Mouse (Mus musculus): ENCODE results near the gene Gulp1.

GRCm38 (mm10) chr1:44552371-44552841 lies 1.1 kb downstream of the Gulp1 start:
- no peak for TF ChIP-seq CTCF (IDR thresholded peaks at IDR 0.05; ENCODE audit: control insufficient read depth, insufficient read depth, insufficient read length)
- TF ChIP-seq USF1 (IDR thresholded peaks at IDR 0.05; ENCODE audit: low read depth), result no peak
- no peak for TF ChIP-seq MYOD1 (IDR thresholded peaks at IDR 0.05; ENCODE audit: control insufficient read depth, insufficient read length, low read depth)
- no peak for TF ChIP-seq CEBPB (IDR thresholded peaks at IDR 0.05; ENCODE audit: low read depth)
- no peak for TF ChIP-seq MAX (IDR thresholded peaks at IDR 0.05)

Measured in C2C12 (cell line).